Mouse (Mus musculus): Measurements from ENCODE around the gene Gas2. TPM values are rescaled to one million over a fixed set of nuclear protein-coding genes. Genes with fewer than 3 reads are reported as not detected.

Gene Gas2
- polyA plus RNA-seq, 1 experiment = 8.5 TPM

- H3ac ChIP-seq (ENCODE audit: control insufficient read depth, insufficient read length) = no peak overlapping the region
- H3K4me2 ChIP-seq (ENCODE audit: low read depth) = no peak overlapping the region
- TF ChIP-seq MAX (IDR thresholded peaks at IDR 0.05; ENCODE audit: low read depth) (no peak), POLR2AphosphoS2 (IDR thresholded peaks at IDR 0.05; ENCODE audit: insufficient read length, low read depth) (no peak), USF1 (IDR thresholded peaks at IDR 0.05; ENCODE audit: low read depth) (no peak), MYOD1 (IDR thresholded peaks at IDR 0.05; ENCODE audit: control insufficient read depth in 1 of 3, insufficient read length in 2 of 3, low read depth in 2 of 3) (no peak), SRF (IDR thresholded peaks at IDR 0.05; ENCODE audit: control insufficient read depth, insufficient read length, low read depth) (no peak), CEBPB (IDR thresholded peaks at IDR 0.05; ENCODE audit: insufficient read depth, poor library complexity, severe bottlenecking) (no peak), POLR2A (IDR thresholded peaks at IDR 0.05; ENCODE audit: insufficient read length, low read depth) (no peak), REST (IDR thresholded peaks at IDR 0.05; ENCODE audit: insufficient read depth, insufficient read length) (no peak), MYOG (IDR thresholded peaks at IDR 0.05; ENCODE audit: control insufficient read depth in 1 of 3, insufficient read depth in 1 of 3, insufficient read length in 2 of 3, low read depth in 2 of 3) (no peak), E2F4 (IDR thresholded peaks at IDR 0.05; ENCODE audit: insufficient read depth) (no peak), TCF12 (IDR thresholded peaks at IDR 0.05; ENCODE audit: insufficient read depth, poor library complexity, severe bottlenecking) (no peak), TCF3 (IDR thresholded peaks at IDR 0.05; ENCODE audit: insufficient read length, low read depth) (no peak)
- H3K4me3 ChIP-seq = no peak overlapping the region
- H3K36me3 ChIP-seq (ENCODE audit: control insufficient read depth, insufficient read depth) = peaks cover 5% of the 10 kb centered on the region
- H3K27me3 ChIP-seq (ENCODE audit: control insufficient read depth, insufficient read depth, insufficient read length) = no peaks in the 10 kb centered on the region
- peaks cover 6% of the 10 kb centered on the region for H3K79me2 ChIP-seq (ENCODE audit: control insufficient read depth, insufficient read depth)
These were observed 14.5 kb downstream of the Gas2 start for GRCm38 (mm10) chr7:51876316-51876715.

DNA sequence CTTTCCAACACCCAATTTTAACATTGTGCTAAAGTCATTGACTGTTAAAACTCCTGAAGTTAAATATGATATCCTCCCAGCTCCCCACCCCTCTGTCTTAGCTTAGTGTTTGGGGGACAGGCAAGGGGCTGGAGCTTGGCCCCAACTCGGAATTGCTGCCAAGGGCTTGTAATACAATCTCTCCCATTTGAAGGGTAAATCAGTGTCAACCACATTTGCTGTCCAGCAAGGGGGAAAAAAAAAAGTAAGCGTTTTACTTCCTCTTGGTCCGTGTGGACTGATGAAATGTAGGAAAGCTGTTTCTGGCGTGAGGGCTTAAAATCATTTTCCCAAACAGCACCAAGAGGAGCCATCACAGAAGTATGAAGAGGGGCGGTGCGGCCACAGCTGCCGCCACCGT is 16.9 kb downstream of the Gas2 start:
- TF ChIP-seq MYOD1 (IDR thresholded peaks at IDR 0.05; ENCODE audit: control insufficient read depth in 1 of 3, insufficient read length in 2 of 3, low read depth in 2 of 3) = no peak
- no peak for TF ChIP-seq REST (IDR thresholded peaks at IDR 0.05; ENCODE audit: insufficient read depth, insufficient read length)
- TF ChIP-seq USF1 (IDR thresholded peaks at IDR 0.05; ENCODE audit: low read depth) = no peak
- TF ChIP-seq MYOG (IDR thresholded peaks at IDR 0.05; ENCODE audit: control insufficient read depth in 1 of 3, insufficient read depth in 1 of 3, insufficient read length in 2 of 3, low read depth in 2 of 3) = no peak
- TF ChIP-seq POLR2A (IDR thresholded peaks at IDR 0.05; ENCODE audit: insufficient read length, low read depth) = no peak
- no peak for TF ChIP-seq MAX (IDR thresholded peaks at IDR 0.05; ENCODE audit: low read depth)
- no peak for TF ChIP-seq E2F4 (IDR thresholded peaks at IDR 0.05; ENCODE audit: insufficient read depth)
- no peak for TF ChIP-seq POLR2AphosphoS2 (IDR thresholded peaks at IDR 0.05; ENCODE audit: insufficient read length, low read depth)
- H3ac ChIP-seq (ENCODE audit: control insufficient read depth, insufficient read length) = no peak overlapping the region
- H3K36me3 ChIP-seq (ENCODE audit: control insufficient read depth, insufficient read depth) = no peaks in the 10 kb centered on the region
- H3K4me2 ChIP-seq (ENCODE audit: low read depth) = peak overlapping the region; percentile 88
- peak overlapping the region; percentile 27 for H3K4me3 ChIP-seq
- H3K27me3 ChIP-seq (ENCODE audit: control insufficient read depth, insufficient read depth, insufficient read length) = no peaks in the 10 kb centered on the region
- H3K79me2 ChIP-seq (ENCODE audit: control insufficient read depth, insufficient read depth) = peaks cover 12% of the 10 kb centered on the region

- Histone ChIP-seq H3K4me2 (ENCODE audit: low read depth) (peak overlapping the region; percentile 88), H3K79me2 (ENCODE audit: control insufficient read depth, insufficient read depth) (peaks cover 12% of the 10 kb centered on the region), H3K27me3 (ENCODE audit: control insufficient read depth, insufficient read depth, insufficient read length) (no peaks in the 10 kb centered on the region), H3K36me3 (ENCODE audit: control insufficient read depth, insufficient read depth) (no peaks in the 10 kb centered on the region), H3ac (ENCODE audit: control insufficient read depth, insufficient read length) (no peak overlapping the region), H3K4me3 (peak overlapping the region; percentile 27)
- TF ChIP-seq MYOG (IDR thresholded peaks at IDR 0.05; ENCODE audit: control insufficient read depth in 1 of 3, insufficient read depth in 1 of 3, insufficient read length in 2 of 3, low read depth in 2 of 3) (peak in 2 of 3 experiments; percentile 62 to 71), TCF3 (IDR thresholded peaks at IDR 0.05; ENCODE audit: insufficient read length, low read depth) (no peak), CEBPB (IDR thresholded peaks at IDR 0.05; ENCODE audit: insufficient read depth, poor library complexity, severe bottlenecking) (peak; percentile 64), MYOD1 (IDR thresholded peaks at IDR 0.05; ENCODE audit: control insufficient read depth in 1 of 3, insufficient read length in 2 of 3, low read depth in 2 of 3) (peak in 2 of 3 experiments; percentile 56 to 76)
These were observed 17.4 kb downstream of the Gas2 start for GRCm38 (mm10) chr7:51879136-51879723.

- no peak for TF ChIP-seq TCF3 (IDR thresholded peaks at IDR 0.05; ENCODE audit: insufficient read length, low read depth)
- no peak for TF ChIP-seq REST (IDR thresholded peaks at IDR 0.05; ENCODE audit: insufficient read depth, insufficient read length)
- TF ChIP-seq MYOD1 (IDR thresholded peaks at IDR 0.05; ENCODE audit: control insufficient read depth in 1 of 3, insufficient read length in 2 of 3, low read depth in 2 of 3) = no peak
- no peak for TF ChIP-seq TCF12 (IDR thresholded peaks at IDR 0.05; ENCODE audit: insufficient read depth, poor library complexity, severe bottlenecking)
- no peak for TF ChIP-seq POLR2A (IDR thresholded peaks at IDR 0.05; ENCODE audit: insufficient read length, low read depth)
- TF ChIP-seq MYOG (IDR thresholded peaks at IDR 0.05; ENCODE audit: control insufficient read depth in 1 of 3, insufficient read depth in 1 of 3, insufficient read length in 2 of 3, low read depth in 2 of 3) = no peak
- TF ChIP-seq MAX (IDR thresholded peaks at IDR 0.05; ENCODE audit: low read depth) = no peak
- no peak for TF ChIP-seq POLR2AphosphoS2 (IDR thresholded peaks at IDR 0.05; ENCODE audit: insufficient read length, low read depth)
- TF ChIP-seq USF1 (IDR thresholded peaks at IDR 0.05; ENCODE audit: low read depth) = no peak
- TF ChIP-seq SRF (IDR thresholded peaks at IDR 0.05; ENCODE audit: control insufficient read depth, insufficient read length, low read depth) = no peak
- no peak for TF ChIP-seq CEBPB (IDR thresholded peaks at IDR 0.05; ENCODE audit: insufficient read depth, poor library complexity, severe bottlenecking)
- TF ChIP-seq E2F4 (IDR thresholded peaks at IDR 0.05; ENCODE audit: insufficient read depth) = no peak
- Histone ChIP-seq H3ac (ENCODE audit: control insufficient read depth, insufficient read length) (no peak overlapping the region), H3K79me2 (ENCODE audit: control insufficient read depth, insufficient read depth) (peaks cover 12% of the 10 kb centered on the region), H3K4me3 (peak overlapping the region; percentile 27), H3K4me2 (ENCODE audit: low read depth) (peak overlapping the region; percentile 88), H3K36me3 (ENCODE audit: control insufficient read depth, insufficient read depth) (no peaks in the 10 kb centered on the region), H3K27me3 (ENCODE audit: control insufficient read depth, insufficient read depth, insufficient read length) (no peaks in the 10 kb centered on the region)
These were observed 18.3 kb downstream of the Gas2 start for GRCm38 (mm10) chr7:51880121-51880520.

- H3K4me2 ChIP-seq (ENCODE audit: low read depth) = no peak overlapping the region
- no peaks in the 10 kb centered on the region for H3K27me3 ChIP-seq (ENCODE audit: control insufficient read depth, insufficient read depth, insufficient read length)
- no peak overlapping the region for H3ac ChIP-seq (ENCODE audit: control insufficient read depth, insufficient read length)
- no peak overlapping the region for H3K4me3 ChIP-seq
- peaks cover 12% of the 10 kb centered on the region for H3K79me2 ChIP-seq (ENCODE audit: control insufficient read depth, insufficient read depth)
- no peak for TF ChIP-seq E2F4 (IDR thresholded peaks at IDR 0.05; ENCODE audit: insufficient read depth)
- no peak for TF ChIP-seq REST (IDR thresholded peaks at IDR 0.05; ENCODE audit: insufficient read depth, insufficient read length)
- no peak for TF ChIP-seq MYOG (IDR thresholded peaks at IDR 0.05; ENCODE audit: control insufficient read depth in 1 of 3, insufficient read depth in 1 of 3, insufficient read length in 2 of 3, low read depth in 2 of 3)
- no peak for TF ChIP-seq MAX (IDR thresholded peaks at IDR 0.05; ENCODE audit: low read depth)
- TF ChIP-seq USF1 (IDR thresholded peaks at IDR 0.05; ENCODE audit: low read depth) = no peak
- no peak for TF ChIP-seq MYOD1 (IDR thresholded peaks at IDR 0.05; ENCODE audit: control insufficient read depth in 1 of 3, insufficient read length in 2 of 3, low read depth in 2 of 3)
- TF ChIP-seq POLR2A (IDR thresholded peaks at IDR 0.05; ENCODE audit: insufficient read length, low read depth) = no peak
- no peak for TF ChIP-seq TCF3 (IDR thresholded peaks at IDR 0.05; ENCODE audit: insufficient read length, low read depth)
- H3K36me3 ChIP-seq (ENCODE audit: control insufficient read depth, insufficient read depth) = no peaks in the 10 kb centered on the region
These were observed 23.5 kb downstream of the Gas2 start for GRCm38 (mm10) chr7:51885345-51885744.
